Mouse (Mus musculus): Measurements from ENCODE around the gene Kmt2e. TPM values are rescaled to one million over a fixed set of nuclear protein-coding genes. Genes with fewer than 3 reads are reported as not detected.
A peak's percentile ranks its signal among the peaks of the same experiment; 100 is the strongest.

The Kmt2e gene
- total and polyA plus RNA-seq, 3 experiments: 7.2 to 29.7 (median 21.3) TPM

DNA sequence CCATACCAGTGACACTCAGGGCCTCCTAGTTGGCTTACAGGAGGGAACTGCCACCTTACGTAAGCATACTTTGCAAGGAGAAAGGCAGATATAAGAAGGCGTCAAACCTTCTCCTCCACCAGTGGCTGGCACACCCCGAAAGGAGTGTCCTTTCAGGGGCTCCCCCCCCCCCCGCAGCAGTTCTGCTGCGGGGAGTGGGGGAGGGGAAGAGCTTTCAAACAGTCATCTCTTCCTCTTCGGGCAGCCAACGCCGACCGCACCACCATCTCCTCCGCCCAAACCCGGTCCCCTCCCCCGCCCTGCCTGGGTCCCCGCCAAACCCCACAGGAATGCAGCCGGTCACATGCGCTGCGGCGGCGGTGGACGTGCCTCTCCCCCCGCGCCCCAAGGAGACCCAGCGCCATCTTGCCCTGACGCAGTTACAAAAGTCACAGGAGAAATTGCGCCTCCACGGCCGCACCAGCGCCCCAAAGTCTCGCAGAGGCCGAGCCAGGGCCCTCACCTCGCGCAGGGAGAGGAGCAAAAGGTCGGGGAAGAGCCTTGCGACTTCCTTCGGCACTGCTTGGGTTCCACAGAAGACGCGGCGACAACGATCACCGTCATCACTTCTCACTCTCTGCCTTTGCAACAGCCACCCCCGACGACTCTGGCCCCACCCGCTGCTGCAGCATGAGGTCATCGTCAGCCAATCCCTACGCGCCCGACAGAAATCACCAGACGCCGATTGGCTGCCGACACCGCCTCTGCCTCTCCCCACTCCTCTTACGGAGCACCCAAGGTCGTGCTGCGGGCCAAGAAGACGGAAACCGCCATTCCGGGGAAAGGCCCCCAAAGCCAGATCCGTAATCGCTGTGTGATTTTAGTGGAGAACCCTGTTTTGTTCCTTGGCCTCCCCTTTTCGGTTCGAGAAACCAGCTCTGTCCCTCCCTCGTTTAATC, 1.3 kb upstream of the Kmt2e start:
- in situ Hi-C loops (cut with MboI; ENCODE audit: low pct_ligation_motif_present, low pct_unique_long_range_greater_than_20kb, low sequenced_read_pairs) (no loop called here), dilution Hi-C loops (cut with MboI; ENCODE audit: extremely low pct_ligation_motif_present, extremely low pct_unique_long_range_greater_than_20kb, low sequenced_read_pairs) (no loop called here)
- H3K4me3 ChIP-seq (replicated peaks in 1 of 3; ENCODE audit: low read depth in 2 of 3, low read length in 2 of 3, poor library complexity in 1 of 3): peak overlapping the region; percentile 76 to 98 (median 92)
- H3K36me3 ChIP-seq (replicated peaks in 1 of 2; ENCODE audit: control insufficient read depth in 1 of 2, insufficient read depth in 1 of 2, low read length in 1 of 2): no peaks in the 10 kb centered on the region
- peak overlapping the region; percentile 100 for H3K27ac ChIP-seq (ENCODE audit: insufficient read depth, low read depth)
- no peaks in the 10 kb centered on the region for H3K9me3 ChIP-seq (replicated peaks; ENCODE audit: low read length)
- DNase-seq (ENCODE audit: extremely low read depth): peak; percentile 97
- H3K9ac ChIP-seq (ENCODE audit: insufficient read depth, low read depth): peak overlapping the region; percentile 93
- H3K27me3 ChIP-seq (replicated peaks): no peaks in the 10 kb centered on the region
- peaks cover 68% of the 10 kb centered on the region for H3K79me2 ChIP-seq (replicated peaks; ENCODE audit: control insufficient read depth, extremely low read depth, insufficient read depth, poor library complexity, severe bottlenecking)
- H3K4me1 ChIP-seq (ENCODE audit: control insufficient read depth in 1 of 2, insufficient read depth in 2 of 2): peaks cover 0 to 17% of the 10 kb centered on the region in 2 experiments; a peak in 2 of 4 replicates
- peak overlapping the region; percentile 45; the same call in 1 of the 2 replicates for H3K4me2 ChIP-seq (ENCODE audit: insufficient read depth, low read depth, poor library complexity, severe bottlenecking)
- TF ChIP-seq ETS1 (conservative IDR thresholded peaks at IDR 0.05; ENCODE audit: low read depth, low read length) (peak; percentile 92), USF1 (IDR thresholded peaks at IDR 0.05; ENCODE audit: low read depth, low read length) (peak; percentile 74), JUN (IDR thresholded peaks at IDR 0.05; ENCODE audit: insufficient read depth, low read depth, low read length) (peak; percentile 93), CTCF (conservative IDR thresholded peaks at IDR 0.05 in 1 of 2, IDR thresholded peaks at IDR 0.05 in 1 of 2; ENCODE audit: low read depth in 2 of 2, low read length in 2 of 2) (no peak), MAX (IDR thresholded peaks at IDR 0.05; ENCODE audit: low read length) (no peak; the same call in 1 of the 2 replicates), USF2 (conservative IDR thresholded peaks at IDR 0.05; ENCODE audit: low read depth, low read length) (no peak), SMC3 (IDR thresholded peaks at IDR 0.05; ENCODE audit: low read depth, low read length) (no peak), MAFK (IDR thresholded peaks at IDR 0.05; ENCODE audit: insufficient replicate concordance, low read length) (no peak), PAX5 (IDR thresholded peaks at IDR 0.05; ENCODE audit: low read length) (no peak), SIN3A (IDR thresholded peaks at IDR 0.05; ENCODE audit: low read length) (peak; percentile 72), HCFC1 (IDR thresholded peaks at IDR 0.05; ENCODE audit: low read depth, low read length) (peak; percentile 58), CHD2 (IDR thresholded peaks at IDR 0.05; ENCODE audit: low read length) (peak; percentile 93), EP300 (IDR thresholded peaks at IDR 0.05; ENCODE audit: low read length) (peak; percentile 68; the same call in 1 of the 2 replicates), ZNF384 (IDR thresholded peaks at IDR 0.05; ENCODE audit: low read depth, low read length) (no peak), ZC3H11A (IDR thresholded peaks at IDR 0.05; ENCODE audit: low read depth, low read length) (no peak), ZMIZ1 (IDR thresholded peaks at IDR 0.05; ENCODE audit: low read depth, low read length) (peak; percentile 93), GABPA (IDR thresholded peaks at IDR 0.05; ENCODE audit: insufficient replicate concordance, low read depth, low read length) (no peak), TBP (conservative IDR thresholded peaks at IDR 0.05; ENCODE audit: low read depth, low read length) (peak; percentile 93), KAT2A (IDR thresholded peaks at IDR 0.05; ENCODE audit: insufficient replicate concordance, low read length) (0 out of 2 replicates have a peak, but pooled peaks have one; percentile 48), UBTF (IDR thresholded peaks at IDR 0.05; ENCODE audit: low read depth, low read length) (peak; percentile 13; the same call in 1 of the 2 replicates), ELF1 (IDR thresholded peaks at IDR 0.05; ENCODE audit: low read depth, low read length) (peak; percentile 58), IRF4 (IDR thresholded peaks at IDR 0.05; ENCODE audit: low read depth, low read length) (peak; percentile 87), MXI1 (IDR thresholded peaks at IDR 0.05; ENCODE audit: low read depth, low read length) (peak; percentile 37; the same call in 1 of the 2 replicates), MYC (IDR thresholded peaks at IDR 0.05; ENCODE audit: low read depth, low read length) (peak; percentile 79; the same call in 1 of the 2 replicates), JUND (conservative IDR thresholded peaks at IDR 0.05; ENCODE audit: low read depth, low read length) (peak; percentile 90), NRF1 (IDR thresholded peaks at IDR 0.05; ENCODE audit: low read depth, low read length) (no peak; the same call in 1 of the 2 replicates), POLR2AphosphoS2 (IDR thresholded peaks at IDR 0.05; ENCODE audit: low read depth, low read length) (peak; percentile 87), TCF12 (IDR thresholded peaks at IDR 0.05; ENCODE audit: low read depth, low read length) (peak; percentile 76; the same call in 1 of the 2 replicates), E2F4 (IDR thresholded peaks at IDR 0.05; ENCODE audit: insufficient replicate concordance, low read depth, low read length) (no peak), NELFE (IDR thresholded peaks at IDR 0.05; ENCODE audit: low read depth, low read length) (peak; percentile 86), CHD1 (IDR thresholded peaks at IDR 0.05; ENCODE audit: low read depth, low read length) (no peak), MEF2A (IDR thresholded peaks at IDR 0.05; ENCODE audit: borderline replicate concordance, low read depth, low read length) (peak; percentile 85), MAZ (IDR thresholded peaks at IDR 0.05; ENCODE audit: low read depth, low read length) (peak; percentile 97), RCOR1 (conservative IDR thresholded peaks at IDR 0.05; ENCODE audit: low read depth, low read length) (peak; percentile 17; the same call in 1 of the 2 replicates), ZKSCAN1 (IDR thresholded peaks at IDR 0.05; ENCODE audit: borderline replicate concordance, low read depth, low read length) (no peak), RAD21 (IDR thresholded peaks at IDR 0.05; ENCODE audit: low read depth, low read length) (no peak), POLR2A (IDR thresholded peaks at IDR 0.05; ENCODE audit: low read depth, low read length) (peak; percentile 93)

Measured in CH12.LX (cell line).